Mouse (Mus musculus) embryonic facial prominence, embryonic 10.5 days (tissue): ENCODE data around the gene Cap2. TPM values are rescaled to one million over a fixed set of nuclear protein-coding genes. Genes with fewer than 3 reads are reported as not detected.

Source experiments
- DNase-seq: peaks from one replicate; pipeline ENCODE4 v3.0.0-alpha.2; 2017; ENCODE audit warnings: low spot score
- H3K27ac ChIP-seq: fragments of 300-500 bp; sonication (generic); replicated peaks from 2 replicates; pipeline ENCODE4 v1.5.1; 2016; ENCODE audit warnings: mild to moderate bottlenecking
- H3K27me3 ChIP-seq: fragments of 300-500 bp; sonication (generic); replicated peaks from 2 replicates; pipeline ENCODE4 v1.6.1; 2016; ENCODE audit warnings: low read depth, mild to moderate bottlenecking; ENCODE audit not compliant: poor library complexity, severe bottlenecking
- H3K36me3 ChIP-seq: fragments of 300-500 bp; sonication (generic); replicated peaks from 2 replicates; pipeline ENCODE4 v1.6.1; 2016; ENCODE audit warnings: mild to moderate bottlenecking, moderate library complexity
- H3K4me1 ChIP-seq: fragments of 300-500 bp; sonication (generic); 2 replicates; pipeline ENCODE4 v1.6.1; 2016
- H3K4me3 ChIP-seq: fragments of 300-500 bp; sonication (generic); 2 replicates; pipeline ENCODE4 v1.5.1; 2016; ENCODE audit warnings: mild to moderate bottlenecking, moderate library complexity
- H3K9me3 ChIP-seq: fragments of 300-500 bp; sonication (generic); 2 replicates; pipeline ENCODE4 v1.6.1; 2016; ENCODE audit warnings: mild to moderate bottlenecking
- WGBS: fragments of 180-500 bp; shearing (Covaris S2); methylation state at CpG from one replicate; pipeline ENCODE4 v1.1.7; 2016; 5-methylcytosine and 5-hydroxymethylcytosine counted together
- polyA plus RNA-seq: library from polyadenylated mRNA; unstranded; fragments of >200 nt; fragmentation: Nextera tagmentation; extraction: Ambion mirVana; gene quantifications from 2 replicates; pipeline ENCODE4 v1.2.1, GENCODE M21; 2016

Gene Cap2
- polyA plus RNA-seq, 1 experiment from 2014 or later = 3.9 TPM

DNA sequence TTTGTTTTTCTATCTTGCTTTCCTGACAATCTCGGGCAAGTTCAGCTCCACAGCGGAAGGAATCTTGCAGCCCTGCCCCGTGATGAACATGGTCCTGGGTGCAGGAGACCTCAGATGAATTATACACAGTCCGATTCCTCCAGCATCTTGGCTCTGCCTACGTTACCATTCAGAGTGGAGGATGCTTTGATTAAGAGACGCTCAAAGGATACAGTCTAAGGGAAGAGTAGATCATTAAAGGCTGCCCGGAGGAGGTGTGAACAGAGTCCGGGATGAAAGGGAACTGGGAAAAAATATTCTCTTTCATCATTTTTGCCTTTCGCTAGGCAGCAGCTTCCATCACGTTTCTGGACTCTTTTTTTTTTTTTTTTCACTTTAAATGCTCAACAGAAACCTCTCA lies 27.4 kb downstream of the Cap2 start:
- Histone ChIP-seq H3K27ac (no peak overlapping the region), H3K4me3 (no peak overlapping the region), H3K9me3 (no peaks in the 10 kb centered on the region), H3K36me3 (no peaks in the 10 kb centered on the region), H3K4me1 (peaks cover 17% of the 10 kb centered on the region), H3K27me3 (peaks cover 14% of the 10 kb centered on the region; the same call in 1 of the 2 replicates)
- WGBS = 84% methylated on average over 10 of the region's 10 CpGs
- no peak for DNase-seq

GRCm38 (mm10) chr13:46530546-46530945 lies 28.9 kb downstream of the Cap2 start:
- WGBS = 83% methylated on average over 8 of the region's 8 CpGs

GRCm38 (mm10) chr13:46531676-46532075 lies 30.0 kb downstream of the Cap2 start:
- no peak overlapping the region for H3K4me3 ChIP-seq
- no peaks in the 10 kb centered on the region for H3K36me3 ChIP-seq
- H3K4me1 ChIP-seq = peaks cover 23% of the 10 kb centered on the region
- H3K27ac ChIP-seq = no peak overlapping the region
- DNase-seq = no peak
- WGBS = 88% methylated on average over 3 of the region's 3 CpGs
- H3K9me3 ChIP-seq = no peaks in the 10 kb centered on the region
- peaks cover 27% of the 10 kb centered on the region; the same call in 1 of the 2 replicates for H3K27me3 ChIP-seq

More at GRCm38 (mm10) chr13:46530546-46530945, 28.9 kb downstream of the Cap2 start:
- DNase-seq = no peak
- peaks cover 17% of the 10 kb centered on the region; the same call in 1 of the 2 replicates for H3K27me3 ChIP-seq
- no peaks in the 10 kb centered on the region for H3K9me3 ChIP-seq
- H3K27ac ChIP-seq = no peak overlapping the region
- H3K36me3 ChIP-seq = no peaks in the 10 kb centered on the region
- H3K4me3 ChIP-seq = no peak overlapping the region
- peaks cover 28% of the 10 kb centered on the region for H3K4me1 ChIP-seq

GRCm38 (mm10) chr13:46532276-46532675 lies 30.6 kb downstream of the Cap2 start:
- Histone ChIP-seq H3K27me3 (peaks cover 33% of the 10 kb centered on the region; the same call in 1 of the 2 replicates), H3K9me3 (no peaks in the 10 kb centered on the region), H3K4me1 (peaks cover 23% of the 10 kb centered on the region), H3K36me3 (no peaks in the 10 kb centered on the region), H3K27ac (no peak overlapping the region), H3K4me3 (no peak overlapping the region)
- WGBS = 90% methylated on average over 7 of the region's 7 CpGs
- DNase-seq = no peak

DNA sequence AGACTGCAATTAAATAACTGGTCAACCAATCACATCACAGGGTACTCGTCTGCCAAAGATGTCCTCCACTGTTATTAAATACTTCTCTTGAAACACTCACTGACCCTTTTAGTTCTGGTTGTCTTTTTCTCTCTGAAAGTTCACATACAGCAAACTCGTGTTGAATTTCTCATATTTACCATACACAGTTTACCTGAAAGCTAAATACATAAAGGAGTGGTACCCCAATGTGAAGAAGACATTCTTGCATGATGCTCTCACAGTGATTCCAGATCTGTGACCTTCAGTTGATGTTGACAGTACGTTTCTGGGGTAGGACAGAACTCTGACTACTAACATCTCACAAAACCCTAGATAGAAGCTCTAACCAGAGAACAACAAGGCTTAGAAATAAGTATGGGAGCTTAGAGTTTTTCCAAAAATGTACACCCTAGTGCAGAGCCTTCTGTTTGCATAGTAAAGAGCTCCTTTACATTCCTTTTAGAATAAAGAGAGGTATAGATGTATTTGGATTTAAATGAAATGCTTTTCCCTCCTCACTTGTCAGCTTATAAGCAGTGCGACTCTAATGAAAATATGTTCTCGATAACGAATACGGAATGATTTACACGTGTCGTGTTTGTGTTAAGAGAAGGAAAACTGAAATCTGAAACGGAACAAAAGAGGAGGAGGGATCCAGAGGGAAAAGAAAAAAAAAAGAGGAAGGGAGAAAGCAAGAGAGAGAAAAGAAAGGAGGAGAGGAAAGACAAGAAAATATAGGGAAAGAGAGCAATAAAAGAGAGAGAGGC lies 31.9 kb downstream of the Cap2 start:
- Histone ChIP-seq H3K9me3 (no peaks in the 10 kb centered on the region), H3K4me3 (peak overlapping the region; percentile 24; the same call in 1 of the 2 replicates), H3K36me3 (no peaks in the 10 kb centered on the region), H3K27ac (0 out of 2 replicates have a peak overlapping the region, but pooled peaks have one; percentile 55), H3K4me1 (peaks cover 23% of the 10 kb centered on the region), H3K27me3 (peaks cover 35% of the 10 kb centered on the region; the same call in 1 of the 2 replicates)
- 48% methylated on average over 10 of the region's 10 CpGs for WGBS
- no peak for DNase-seq

DNA sequence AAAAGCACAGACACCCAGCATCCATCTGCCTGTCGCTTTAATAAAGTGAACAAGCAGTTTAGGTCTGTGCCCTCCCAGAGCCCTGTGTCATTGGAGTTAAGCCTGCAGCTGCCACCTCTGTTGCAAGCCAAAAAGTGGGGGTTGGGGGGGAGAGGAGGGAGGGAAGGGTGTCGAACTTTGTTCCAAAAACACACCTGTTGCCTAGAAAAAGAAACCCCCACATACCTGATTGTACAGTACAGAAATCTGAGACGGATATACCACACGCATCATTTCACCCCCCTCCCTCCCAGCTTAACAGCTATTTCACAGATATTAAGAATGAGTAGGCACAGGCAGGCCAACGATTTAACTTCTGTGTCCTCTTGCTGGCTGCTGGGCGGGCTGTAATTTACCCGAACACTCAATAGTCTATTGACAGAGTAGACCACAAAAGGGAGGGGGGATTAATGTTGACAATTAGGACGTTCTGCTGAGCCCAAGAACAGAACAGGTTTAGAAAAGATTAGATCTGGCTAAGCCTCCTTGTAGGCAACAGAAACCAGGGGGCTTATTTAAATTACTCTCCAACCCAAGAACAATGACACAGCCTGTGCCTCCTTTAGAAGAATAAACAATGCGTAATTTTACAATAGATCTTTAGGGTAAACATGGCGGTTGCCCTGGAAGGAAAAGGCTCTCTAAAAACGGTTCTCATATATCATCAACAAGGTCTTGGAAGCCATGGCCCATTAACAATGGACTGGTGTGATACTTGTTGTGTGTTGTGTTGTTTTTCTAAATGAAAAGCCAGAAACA lies 32.7 kb downstream of the Cap2 start:
- H3K4me3 ChIP-seq = peak overlapping the region; percentile 24; the same call in 1 of the 2 replicates
- H3K27ac ChIP-seq = 0 out of 2 replicates have a peak overlapping the region, but pooled peaks have one; percentile 55

GRCm38 (mm10) chr13:46534969-46535785 lies 33.5 kb downstream of the Cap2 start:
- Histone ChIP-seq H3K9me3 (no peaks in the 10 kb centered on the region), H3K36me3 (no peaks in the 10 kb centered on the region), H3K4me3 (no peak overlapping the region), H3K4me1 (peaks cover 23% of the 10 kb centered on the region), H3K27ac (no peak overlapping the region), H3K27me3 (peaks cover 35% of the 10 kb centered on the region; the same call in 1 of the 2 replicates)
- WGBS = 62% methylated on average over 5 of the region's 5 CpGs
- DNase-seq = no peak

More for the DNA sequence above, 32.7 kb downstream of the Cap2 start:
- no peaks in the 10 kb centered on the region for H3K36me3 ChIP-seq
- peak; percentile 38 for DNase-seq
- H3K27me3 ChIP-seq = peaks cover 35% of the 10 kb centered on the region; the same call in 1 of the 2 replicates
- H3K4me1 ChIP-seq = peaks cover 23% of the 10 kb centered on the region
- 10% methylated on average over 11 of the region's 11 CpGs for WGBS
- H3K9me3 ChIP-seq = no peaks in the 10 kb centered on the region

GRCm38 (mm10) chr13:46539284-46539683 lies 37.6 kb downstream of the Cap2 start:
- H3K36me3 ChIP-seq = no peaks in the 10 kb centered on the region
- H3K9me3 ChIP-seq = no peaks in the 10 kb centered on the region
- H3K4me1 ChIP-seq = peaks cover 13% of the 10 kb centered on the region
- no peak overlapping the region for H3K27ac ChIP-seq
- WGBS = 82% methylated on average over 7 of the region's 7 CpGs
- H3K27me3 ChIP-seq = peaks cover 21% of the 10 kb centered on the region; the same call in 1 of the 2 replicates
- DNase-seq = no peak
- no peak overlapping the region for H3K4me3 ChIP-seq

GRCm38 (mm10) chr13:46540943-46541342 lies 39.3 kb downstream of the Cap2 start:
- 74% methylated on average over 5 of the region's 5 CpGs for WGBS
- peaks cover 16% of the 10 kb centered on the region; the same call in 1 of the 2 replicates for H3K27me3 ChIP-seq
- no peak for DNase-seq
- H3K27ac ChIP-seq = no peak overlapping the region
- H3K9me3 ChIP-seq = no peaks in the 10 kb centered on the region
- H3K4me3 ChIP-seq = no peak overlapping the region
- peaks cover 8% of the 10 kb centered on the region; the same call in 1 of the 2 replicates for H3K4me1 ChIP-seq
- H3K36me3 ChIP-seq = no peaks in the 10 kb centered on the region

- DNase-seq = no peak
- Histone ChIP-seq H3K4me3 (no peak overlapping the region), H3K9me3 (no peaks in the 10 kb centered on the region), H3K36me3 (no peaks in the 10 kb centered on the region), H3K27ac (no peak overlapping the region), H3K4me1 (peaks cover 18% of the 10 kb centered on the region; the same call in 1 of the 2 replicates), H3K27me3 (no peaks in the 10 kb centered on the region)
- WGBS = 90% methylated on average over 7 of the region's 7 CpGs
Measured at GRCm38 (mm10) chr13:46542782-46543181, 41.1 kb downstream of the Cap2 start.

DNA sequence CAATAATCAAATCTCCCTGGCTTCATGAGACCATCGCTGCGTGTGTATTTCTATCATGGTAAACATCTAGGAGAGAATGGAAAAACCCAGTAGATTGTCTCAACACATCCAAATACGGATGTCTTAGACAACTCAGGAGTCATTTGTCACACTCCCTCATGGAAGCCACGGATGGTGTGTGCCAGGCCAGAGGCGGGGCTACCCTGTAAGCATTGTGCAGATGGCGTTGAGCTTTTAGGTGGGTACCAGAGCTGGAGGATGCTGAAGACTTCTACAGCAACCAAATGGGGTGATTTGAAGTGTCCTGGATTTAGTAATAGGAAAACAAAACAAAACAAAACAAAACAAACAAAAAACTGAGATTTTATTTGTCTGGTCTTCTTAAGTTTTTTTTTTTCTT lies 43.0 kb downstream of the Cap2 start:
- Histone ChIP-seq H3K4me1 (peaks cover 18% of the 10 kb centered on the region; the same call in 1 of the 2 replicates), H3K36me3 (no peaks in the 10 kb centered on the region), H3K9me3 (no peaks in the 10 kb centered on the region), H3K4me3 (no peak overlapping the region), H3K27ac (no peak overlapping the region), H3K27me3 (no peaks in the 10 kb centered on the region)
- WGBS = 73% methylated on average over 6 of the region's 6 CpGs
- no peak for DNase-seq

DNA sequence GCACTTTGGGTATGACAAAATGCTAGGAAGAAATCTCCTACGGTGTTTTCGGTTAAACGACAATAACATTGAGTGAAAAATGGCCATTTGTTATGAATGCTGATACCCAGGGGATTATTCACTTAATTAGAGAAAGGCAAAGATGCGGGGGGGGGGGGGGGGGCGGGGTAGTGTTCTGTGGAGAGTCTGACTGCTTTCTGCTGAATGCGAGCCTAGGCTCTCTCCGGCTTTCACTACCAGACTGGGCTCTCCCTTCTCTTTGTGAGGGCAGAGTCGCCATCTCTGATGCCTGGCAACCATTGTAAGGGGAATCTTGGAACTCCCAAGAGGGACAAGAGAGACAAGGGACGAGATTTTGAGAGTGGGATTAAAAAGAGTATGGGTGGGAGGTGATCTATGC lies 43.4 kb downstream of the Cap2 start:
- Histone ChIP-seq H3K4me1 (peaks cover 18% of the 10 kb centered on the region; the same call in 1 of the 2 replicates), H3K27me3 (no peaks in the 10 kb centered on the region), H3K27ac (no peak overlapping the region), H3K4me3 (no peak overlapping the region), H3K36me3 (no peaks in the 10 kb centered on the region), H3K9me3 (no peaks in the 10 kb centered on the region)
- WGBS = 33% methylated on average over 9 of the region's 9 CpGs
- DNase-seq = peak; percentile 18
